Comparison of ENCODE assay signal across 29 mouse cellular contexts in genomic region chr6:13598239-13598923, GRCm38 (mm10). TPM values are rescaled to one million over a fixed set of nuclear protein-coding genes. Genes with fewer than 3 reads are reported as not detected.
DNase-seq lines count a peak whose midpoint lies in the region; ATAC-seq lines count a peak whose summit lies in the region.
"Had no signal": no experiment of that assay in that cellular context is flagged by ENCODE, and none has a peak within 500 bp of the region (broad histone marks: within the 10 kb centered on the region; RNA-seq: fewer than 3 reads in every experiment).

No protein-coding gene starts in this region.

- H3K27ac ChIP-seq in heart, embryonic 12.5 days (ENCODE audit: poor library complexity, severe bottlenecking), result no peak overlapping the region
- H3K27ac ChIP-seq: embryonic facial prominence, embryonic 13.5 days; forebrain, embryonic 10.5 days; forebrain, embryonic 15.5 days; heart, embryonic 15.5 days; hindbrain, embryonic 12.5 days; hindbrain, postnatal 0 days; limb, embryonic 13.5 days; lung, embryonic 15.5 days; midbrain, embryonic 12.5 days; neural tube, embryonic 13.5 days had no signal

- WGBS in heart, embryonic 12.5 days, result 67% methylated on average over 7 of the region's 7 CpGs

- no peak overlapping the region for H3K4me2 ChIP-seq in heart, embryonic 12.5 days
- H3K4me2 ChIP-seq: embryonic facial prominence, embryonic 13.5 days; forebrain, embryonic 15.5 days; heart, embryonic 15.5 days; hindbrain, embryonic 12.5 days; limb, embryonic 13.5 days; liver, embryonic 11.5 days; lung, embryonic 15.5 days; midbrain, embryonic 12.5 days; neural tube, embryonic 13.5 days had no signal

- H3K9ac ChIP-seq in heart, embryonic 12.5 days, result no peak overlapping the region
- H3K9ac ChIP-seq: embryonic facial prominence, embryonic 13.5 days; forebrain, embryonic 15.5 days; heart, embryonic 15.5 days; hindbrain, embryonic 12.5 days; limb, embryonic 13.5 days; lung, embryonic 15.5 days; midbrain, embryonic 12.5 days; neural tube, embryonic 13.5 days had no signal

- peaks cover 15% of the 10 kb centered on the region for H3K4me1 ChIP-seq in heart, embryonic 12.5 days (replicated peaks)
- peaks cover 57% of the 10 kb centered on the region for H3K4me1 ChIP-seq in megakaryocyte, embryonic 14.5 days
- H3K4me1 ChIP-seq: forebrain, embryonic 10.5 days; midbrain, embryonic 12.5 days had no signal

- no peaks in the 10 kb centered on the region for H3K27me3 ChIP-seq in heart, embryonic 12.5 days (replicated peaks)
- no peaks in the 10 kb centered on the region for H3K27me3 ChIP-seq in megakaryocyte, embryonic 14.5 days (replicated peaks)
- H3K27me3 ChIP-seq: embryonic facial prominence, embryonic 13.5 days; forebrain, embryonic 15.5 days; heart, embryonic 15.5 days; hindbrain, embryonic 12.5 days; limb, embryonic 13.5 days; lung, embryonic 15.5 days; midbrain, embryonic 12.5 days; neural tube, embryonic 13.5 days had no signal

- no peak overlapping the region for H3K4me3 ChIP-seq in heart, embryonic 12.5 days
- peak overlapping the region; percentile 65 for H3K4me3 ChIP-seq in megakaryocyte, embryonic 14.5 days (replicated peaks)
- H3K4me3 ChIP-seq: embryonic facial prominence, embryonic 13.5 days; forebrain, embryonic 10.5 days; forebrain, embryonic 15.5 days; heart, embryonic 15.5 days; hindbrain, embryonic 12.5 days; limb, embryonic 13.5 days; lung, embryonic 15.5 days; midbrain, embryonic 12.5 days; neural tube, embryonic 13.5 days had no signal

- H3K36me3 ChIP-seq in heart, embryonic 12.5 days, result peaks cover 19% of the 10 kb centered on the region
- peaks cover 55% of the 10 kb centered on the region for H3K36me3 ChIP-seq in megakaryocyte, embryonic 14.5 days (replicated peaks; ENCODE audit: low read length)

- no peak for DNase-seq in heart, adult 18-20 months
- DNase-seq in telencephalon, adult 2 months (ENCODE audit: low read depth, low spot score), result peak; percentile 73
- DNase-seq in thymus, postnatal 36 days, result no peak
- DNase-seq: adrenal gland, postnatal 10 days; cerebellum, adult 11-12 months; cerebellum, postnatal 10 days; gastrocnemius, postnatal 14 days; heart, adult 11 months; kidney, adult 9 months; kidney, postnatal 10 days; layer of hippocampus, postnatal 36 days; right cerebral cortex, postnatal 14 days had no signal

- peak; percentile 48; the same call in 1 of the 2 replicates for ATAC-seq in heart, embryonic 12.5 days (ENCODE audit: insufficient number of reproducible peaks, low FRiP score)
- no peak for ATAC-seq in megakaryocyte, adult 5-6 weeks (ENCODE audit: poor library complexity, severe bottlenecking)
- peak; percentile 51 for ATAC-seq in CD4-positive, CD25-positive, alpha-beta regulatory T cell, adult 4 months
- ATAC-seq: forebrain, embryonic 15.5 days; hindbrain, postnatal 0 days; intestine, embryonic 16.5 days had no signal

- H3K9me3 ChIP-seq in heart, embryonic 12.5 days (replicated peaks), result no peaks in the 10 kb centered on the region
- no peaks in the 10 kb centered on the region for H3K9me3 ChIP-seq in megakaryocyte, embryonic 14.5 days
- H3K9me3 ChIP-seq: embryonic facial prominence, embryonic 13.5 days; forebrain, embryonic 10.5 days; forebrain, embryonic 15.5 days; G1E; heart, embryonic 15.5 days; hindbrain, embryonic 12.5 days; limb, embryonic 13.5 days; lung, embryonic 15.5 days; midbrain, embryonic 12.5 days; neural tube, embryonic 13.5 days had no signal

RNA-seq across cellular contexts. Expression of gene Tmem168, which starts 9.5 kb away (rescaled TPM):
- polyA plus RNA-seq in heart, embryonic 12.5 days (2016; fragmentation: Nextera tagmentation; extraction: Ambion mirVana), result 40.5 and 42.6 TPM in 2 replicates
- total RNA-seq in heart, adult 18-20 months (2021), result 10 to 100 TPM; 15.5 to 17.7 TPM
- polyA plus RNA-seq in megakaryocyte, embryonic 14.5 days (2012; ENCODE audit: insufficient read depth, low replicate concordance), result 3.4 TPM in 1 of 2 replicates, not detected in the other
- total RNA-seq in megakaryocyte, adult 5-6 weeks (2015), result 34.6 and 36.0 TPM in 2 replicates
- 42.1 and 47.7 TPM in 2 replicates for total RNA-seq in megakaryocyte, adult 5-6 weeks (2017)
- 10 to 100 TPM; 37.1 to 43.5 TPM for polyA plus RNA-seq in CD4-positive, CD25-positive, alpha-beta regulatory T cell, adult 4 months (2017; shearing (Covaris generic))
